Mouse (Mus musculus): Measurements from ENCODE around the gene Trpv2. TPM values are rescaled to one million over a fixed set of nuclear protein-coding genes. Genes with fewer than 3 reads are reported as not detected.

Gene Trpv2
- total and polyA plus RNA-seq, 3 experiments: 22.5 to 67.3 (median 48.4) TPM

GRCm38 (mm10) chr11:62624341-62625291 lies 50.3 kb downstream of the Trpv2 start:
- DNase-seq (ENCODE audit: low spot score) (no peak), ATAC-seq (ENCODE audit: extremely low read depth, insufficient number of reproducible peaks, low FRiP score, poor library complexity, severe bottlenecking) (no peak)
- no peak overlapping the region for H3K4me3 ChIP-seq (ENCODE audit: low read depth, low read length)
- TF ChIP-seq GATA2 (IDR thresholded peaks at IDR 0.05; ENCODE audit: borderline replicate concordance, low read depth, low read length) (no peak), GATA1 (IDR thresholded peaks at IDR 0.05; ENCODE audit: borderline replicate concordance, low read length) (no peak)
- H3K9me3 ChIP-seq (replicated peaks): no peaks in the 10 kb centered on the region
- H3K27me3 ChIP-seq (ENCODE audit: insufficient read depth, low read length): peaks cover 51% of the 10 kb centered on the region
- H3K4me1 ChIP-seq (ENCODE audit: insufficient read depth, low read depth, low read length): peaks cover 5% of the 10 kb centered on the region
- H3K36me3 ChIP-seq (replicated peaks): no peaks in the 10 kb centered on the region

GRCm38 (mm10) chr11:62629352-62630224 lies 55.3 kb downstream of the Trpv2 start:
- TF ChIP-seq CTCF (IDR thresholded peaks at IDR 0.05; ENCODE audit: low read depth, low read length): no peak
- no peak for TF ChIP-seq GATA1 (IDR thresholded peaks at IDR 0.05; ENCODE audit: borderline replicate concordance, low read length)
- no peak for TF ChIP-seq POLR2AphosphoS5 (IDR thresholded peaks at IDR 0.05; ENCODE audit: insufficient replicate concordance, low read depth, low read length)
- no peak for TF ChIP-seq GATA2 (IDR thresholded peaks at IDR 0.05; ENCODE audit: borderline replicate concordance, low read depth, low read length)
- no peak for TF ChIP-seq TAL1 (conservative IDR thresholded peaks at IDR 0.05; ENCODE audit: low read depth, low read length)
- ATAC-seq (ENCODE audit: extremely low read depth, insufficient number of reproducible peaks, low FRiP score, poor library complexity, severe bottlenecking) (no peak), DNase-seq (ENCODE audit: low spot score) (no peak)
- Histone ChIP-seq H3K4me1 (ENCODE audit: insufficient read depth, low read depth, low read length) (peaks cover 8% of the 10 kb centered on the region), H3K27me3 (ENCODE audit: insufficient read depth, low read length) (peaks cover 50% of the 10 kb centered on the region), H3K9me3 (replicated peaks) (no peaks in the 10 kb centered on the region), H3K36me3 (replicated peaks) (no peaks in the 10 kb centered on the region), H3K4me3 (ENCODE audit: low read depth, low read length) (no peak overlapping the region)

DNA sequence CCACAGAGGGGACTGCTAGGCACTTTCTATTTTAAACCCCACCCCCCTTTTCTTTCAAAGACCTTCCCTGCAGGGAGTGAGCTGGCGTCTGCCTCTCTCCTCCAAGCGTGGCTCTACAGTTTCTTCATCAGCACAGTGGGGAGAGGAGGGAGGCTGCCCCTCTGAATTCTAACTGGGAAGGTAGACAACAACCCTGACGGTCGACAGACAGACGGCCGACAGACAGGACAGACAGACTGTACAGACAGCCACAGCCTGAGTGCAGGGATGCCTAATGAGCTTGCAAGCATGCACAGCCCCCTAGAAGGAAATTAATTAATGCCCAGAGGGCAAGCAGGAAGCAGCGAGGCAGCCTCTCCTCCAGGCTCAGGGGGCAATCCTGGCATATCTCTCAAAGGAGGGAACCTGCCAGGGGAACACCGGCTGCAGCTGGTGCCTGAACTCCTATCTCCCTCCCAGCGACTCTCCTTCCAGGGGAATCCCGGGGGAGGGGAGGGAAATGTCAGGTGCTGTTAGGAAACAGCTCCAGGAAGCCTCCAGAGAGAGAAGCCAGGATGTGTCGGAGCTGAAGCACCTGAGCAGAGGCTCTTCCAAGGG lies 56.0 kb downstream of the Trpv2 start:
- DNase-seq (ENCODE audit: low spot score) (no peak), ATAC-seq (ENCODE audit: extremely low read depth, insufficient number of reproducible peaks, low FRiP score, poor library complexity, severe bottlenecking) (no peak)
- TF ChIP-seq TAL1 (conservative IDR thresholded peaks at IDR 0.05; ENCODE audit: low read depth, low read length) (no peak), POLR2AphosphoS5 (IDR thresholded peaks at IDR 0.05; ENCODE audit: insufficient replicate concordance, low read depth, low read length) (no peak)
- no peaks in the 10 kb centered on the region for H3K36me3 ChIP-seq (replicated peaks)
- H3K9me3 ChIP-seq (replicated peaks): no peaks in the 10 kb centered on the region
- peaks cover 8% of the 10 kb centered on the region for H3K4me1 ChIP-seq (ENCODE audit: insufficient read depth, low read depth, low read length)
- H3K27me3 ChIP-seq (ENCODE audit: insufficient read depth, low read length): peaks cover 44% of the 10 kb centered on the region
- no peak overlapping the region for H3K4me3 ChIP-seq (ENCODE audit: low read depth, low read length)

DNA sequence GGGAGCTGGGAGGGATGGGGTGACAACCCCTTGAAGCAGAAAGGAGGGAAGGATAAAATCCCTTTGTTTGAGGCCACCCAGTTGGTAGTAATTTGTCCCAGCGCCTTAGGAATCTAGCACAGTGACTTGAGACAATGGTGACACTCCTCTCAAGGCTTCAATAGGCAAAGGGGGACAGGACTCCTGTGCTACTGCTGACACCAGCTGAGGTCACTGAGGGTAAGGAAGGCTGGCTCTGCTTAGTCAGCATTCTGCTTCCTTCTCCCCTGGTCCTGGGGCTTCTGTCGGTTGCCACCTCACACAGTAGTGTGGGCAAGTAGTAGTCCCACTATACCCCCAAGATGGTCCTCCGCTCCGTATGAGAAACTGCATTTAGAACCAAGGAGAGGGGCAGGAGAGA lies 56.9 kb downstream of the Trpv2 start:
- TF ChIP-seq POLR2AphosphoS5 (IDR thresholded peaks at IDR 0.05; ENCODE audit: insufficient replicate concordance, low read depth, low read length): no peak
- TF ChIP-seq GATA1 (IDR thresholded peaks at IDR 0.05; ENCODE audit: borderline replicate concordance, low read length): no peak
- Histone ChIP-seq H3K4me3 (ENCODE audit: low read depth, low read length) (no peak overlapping the region), H3K9me3 (replicated peaks) (no peaks in the 10 kb centered on the region), H3K4me1 (ENCODE audit: insufficient read depth, low read depth, low read length) (peaks cover 8% of the 10 kb centered on the region), H3K36me3 (replicated peaks) (no peaks in the 10 kb centered on the region), H3K27me3 (ENCODE audit: insufficient read depth, low read length) (peaks cover 42% of the 10 kb centered on the region)
- ATAC-seq (ENCODE audit: extremely low read depth, insufficient number of reproducible peaks, low FRiP score, poor library complexity, severe bottlenecking): no peak
- no peak for DNase-seq (ENCODE audit: low spot score)

DNA sequence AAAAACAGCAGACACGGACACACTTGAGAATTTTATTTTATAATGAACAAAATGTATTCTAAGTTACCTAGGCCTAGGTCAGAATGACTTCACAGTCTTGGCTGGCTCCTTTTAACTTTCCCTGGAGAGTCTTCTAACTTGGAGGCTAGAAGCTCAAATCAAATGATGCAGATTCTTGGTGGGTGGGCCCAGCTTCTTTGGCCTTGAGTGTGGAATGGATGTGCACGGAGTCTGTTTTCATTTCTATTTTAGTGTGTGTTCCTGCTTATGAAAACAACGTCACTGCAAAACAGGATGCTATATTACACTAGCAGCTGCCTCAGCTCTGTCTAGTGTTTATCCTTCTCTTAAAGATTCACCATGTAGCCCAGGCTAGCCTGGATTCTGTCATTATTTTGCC lies 61.1 kb downstream of the Trpv2 start:
- Histone ChIP-seq H3K27me3 (ENCODE audit: insufficient read depth, low read length) (peaks cover 28% of the 10 kb centered on the region), H3K9me3 (replicated peaks) (no peaks in the 10 kb centered on the region), H3K4me3 (ENCODE audit: low read depth, low read length) (no peak overlapping the region), H3K36me3 (replicated peaks) (no peaks in the 10 kb centered on the region), H3K4me1 (ENCODE audit: insufficient read depth, low read depth, low read length) (no peaks in the 10 kb centered on the region)
- ATAC-seq (ENCODE audit: extremely low read depth, insufficient number of reproducible peaks, low FRiP score, poor library complexity, severe bottlenecking) (no peak), DNase-seq (ENCODE audit: low spot score) (no peak)
- TF ChIP-seq GATA2 (IDR thresholded peaks at IDR 0.05; ENCODE audit: borderline replicate concordance, low read depth, low read length) (no peak), GATA1 (IDR thresholded peaks at IDR 0.05; ENCODE audit: borderline replicate concordance, low read length) (no peak), CTCF (IDR thresholded peaks at IDR 0.05; ENCODE audit: low read depth, low read length) (no peak), TAL1 (conservative IDR thresholded peaks at IDR 0.05; ENCODE audit: low read depth, low read length) (no peak), POLR2AphosphoS5 (IDR thresholded peaks at IDR 0.05; ENCODE audit: insufficient replicate concordance, low read depth, low read length) (no peak)

DNA sequence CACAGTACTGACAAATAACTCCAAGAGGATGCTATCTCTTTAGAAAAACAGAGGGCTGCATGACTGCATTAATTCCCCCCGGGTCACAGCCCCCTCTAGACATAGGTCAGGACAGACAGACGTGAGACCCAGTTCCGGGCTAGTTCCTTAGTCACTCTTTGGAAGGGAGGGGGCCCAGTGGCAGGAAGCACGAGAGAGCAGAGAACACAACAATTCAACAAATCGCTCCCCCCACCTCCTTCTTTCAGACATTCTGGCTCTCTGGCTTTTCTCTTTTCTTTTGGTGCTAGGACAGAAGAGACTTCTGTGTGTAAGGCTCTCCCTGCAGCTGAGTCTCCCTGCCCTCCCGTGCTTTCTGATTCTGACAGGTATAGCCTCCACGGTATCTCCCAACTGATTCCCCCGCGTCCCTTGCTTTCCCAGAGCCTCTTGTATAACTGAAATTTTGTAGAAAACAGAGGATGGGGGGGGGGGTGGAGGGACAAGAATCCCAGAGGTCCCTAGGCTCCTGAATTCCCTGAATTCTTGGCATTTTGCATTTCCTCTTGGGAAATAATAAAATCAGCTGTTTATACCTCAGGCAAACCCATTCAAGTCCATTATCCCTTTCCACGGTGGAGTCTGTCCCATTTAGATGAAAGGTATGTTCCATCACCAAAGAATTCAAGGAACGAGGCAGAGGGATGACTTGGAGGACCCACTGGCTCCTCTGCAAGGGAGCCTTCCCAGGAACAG lies 62.0 kb downstream of the Trpv2 start:
- Histone ChIP-seq H3K4me3 (ENCODE audit: low read depth, low read length) (no peak overlapping the region), H3K4me1 (ENCODE audit: insufficient read depth, low read depth, low read length) (no peaks in the 10 kb centered on the region), H3K9me3 (replicated peaks) (no peaks in the 10 kb centered on the region), H3K36me3 (replicated peaks) (no peaks in the 10 kb centered on the region), H3K27me3 (ENCODE audit: insufficient read depth, low read length) (peaks cover 23% of the 10 kb centered on the region)
- ATAC-seq (ENCODE audit: extremely low read depth, insufficient number of reproducible peaks, low FRiP score, poor library complexity, severe bottlenecking) (no peak), DNase-seq (ENCODE audit: low spot score) (no peak)
- TF ChIP-seq GATA2 (IDR thresholded peaks at IDR 0.05; ENCODE audit: borderline replicate concordance, low read depth, low read length) (no peak), TAL1 (conservative IDR thresholded peaks at IDR 0.05; ENCODE audit: low read depth, low read length) (no peak), CTCF (IDR thresholded peaks at IDR 0.05; ENCODE audit: low read depth, low read length) (no peak), GATA1 (IDR thresholded peaks at IDR 0.05; ENCODE audit: borderline replicate concordance, low read length) (no peak), POLR2AphosphoS5 (IDR thresholded peaks at IDR 0.05; ENCODE audit: insufficient replicate concordance, low read depth, low read length) (no peak)
